Mouse (Mus musculus): ENCODE results near the gene Rora.

- TF ChIP-seq CTCF (IDR thresholded peaks at IDR 0.05; ENCODE audit: borderline replicate concordance, control insufficient read depth, extremely low read depth, insufficient read depth, low read length, poor library complexity) = no peak
- TF ChIP-seq POLR2A (IDR thresholded peaks at IDR 0.05; ENCODE audit: control insufficient read depth, extremely low read depth, insufficient read depth, low read length, poor library complexity) = no peak
These were observed 642.2 kb downstream of the Rora start for GRCm38 (mm10) chr9:69295826-69296225.

All from thymus, adult 2 months (tissue).